Mouse (Mus musculus) embryonic facial prominence, embryonic 13.5 days (tissue): Measurements from ENCODE around the gene Cbx4. TPM values are rescaled to one million over a fixed set of nuclear protein-coding genes. Genes with fewer than 3 reads are reported as not detected.

Experiments used
- ATAC-seq: fragments of 200-750 bp; cut with Nextera tagmentation; 2 replicates; pipeline ENCODE4 v1.8.0; 2017; ENCODE audit warnings: low read depth; ENCODE audit not compliant: insufficient number of reproducible peaks, insufficient read depth, low FRiP score, low TSS enrichment
- H3K27ac ChIP-seq: fragments of 300-500 bp; sonication (generic); 2 replicates; pipeline ENCODE4 v1.5.1; 2015; ENCODE audit warnings: moderate library complexity, mild to moderate bottlenecking, inconsistent platforms
- H3K27me3 ChIP-seq: fragments of 300-500 bp; sonication (generic); 2 replicates; pipeline ENCODE4 v1.6.1; 2015; ENCODE audit warnings: mild to moderate bottlenecking, inconsistent platforms
- H3K36me3 ChIP-seq: fragments of 300-500 bp; sonication (generic); 2 replicates; pipeline ENCODE4 v1.6.1; 2015; ENCODE audit warnings: mild to moderate bottlenecking, inconsistent platforms
- H3K4me1 ChIP-seq: fragments of 300-500 bp; sonication (generic); 2 replicates; pipeline ENCODE4 v1.6.1; 2015; ENCODE audit warnings: inconsistent platforms
- H3K4me2 ChIP-seq: fragments of 300-500 bp; sonication (generic); 2 replicates; pipeline ENCODE4 v1.6.1; 2015; ENCODE audit warnings: moderate library complexity, mild to moderate bottlenecking, inconsistent platforms
- H3K4me3 ChIP-seq: fragments of 300-500 bp; sonication (generic); 2 replicates; pipeline ENCODE4 v1.5.1; 2015; ENCODE audit warnings: mild to moderate bottlenecking, inconsistent platforms
- H3K9ac ChIP-seq: fragments of 300-500 bp; sonication (generic); 2 replicates; pipeline ENCODE4 v1.6.1; 2015; ENCODE audit warnings: mild to moderate bottlenecking, inconsistent platforms
- H3K9me3 ChIP-seq: fragments of 300-500 bp; sonication (generic); 2 replicates; pipeline ENCODE4 v1.6.1; 2016; ENCODE audit warnings: inconsistent platforms
- WGBS: fragments of 180-500 bp; shearing (Covaris S2); methylation state at CpG from one replicate; pipeline ENCODE4 v1.1.7; 2015; ENCODE audit warnings: mixed read lengths; 5-methylcytosine and 5-hydroxymethylcytosine counted together
- polyA plus RNA-seq: library from polyadenylated mRNA; unstranded; fragments of >200 nt; fragmentation: Nextera tagmentation; extraction: Ambion mirVana; gene quantifications from 2 replicates; pipeline ENCODE4 v1.2.1, GENCODE M21; 2015

Gene Cbx4
- polyA plus RNA-seq, 1 experiment from 2014 or later: 14.4 TPM

- peak; percentile 23; the same call in 1 of the 2 replicates for ATAC-seq
- H3K27ac ChIP-seq: 0 out of 2 replicates have a peak overlapping the region, but pooled peaks have one; percentile 29
- peak overlapping the region; percentile 12; the same call in 1 of the 2 replicates for H3K4me2 ChIP-seq
- no peak overlapping the region for H3K4me3 ChIP-seq
- H3K4me1 ChIP-seq: peaks cover 51% of the 10 kb centered on the region
- H3K9me3 ChIP-seq: no peaks in the 10 kb centered on the region
- WGBS: 18% methylated on average over 23 of the region's 23 CpGs
- peaks cover 35% of the 10 kb centered on the region for H3K27me3 ChIP-seq
- no peaks in the 10 kb centered on the region for H3K36me3 ChIP-seq
- peak overlapping the region; percentile 54; the same call in 1 of the 2 replicates for H3K9ac ChIP-seq
These were observed 40.2 kb upstream of the Cbx4 start for GRCm38 (mm10) chr11:119125929-119126861.

- Histone ChIP-seq H3K4me1 (peaks cover 39% of the 10 kb centered on the region), H3K27me3 (peaks cover 33% of the 10 kb centered on the region), H3K27ac (no peak overlapping the region), H3K9me3 (no peaks in the 10 kb centered on the region), H3K4me2 (no peak overlapping the region), H3K4me3 (no peak overlapping the region), H3K36me3 (no peaks in the 10 kb centered on the region), H3K9ac (no peak overlapping the region)
- 89% methylated on average over 6 of the region's 6 CpGs for WGBS
- ATAC-seq: no peak
These were observed 38.5 kb upstream of the Cbx4 start for GRCm38 (mm10) chr11:119124536-119124935.

GRCm38 (mm10) chr11:119123522-119124319 is 37.7 kb upstream of the Cbx4 start:
- no peak overlapping the region for H3K4me2 ChIP-seq
- peaks cover 31% of the 10 kb centered on the region for H3K27me3 ChIP-seq
- peaks cover 31% of the 10 kb centered on the region for H3K4me1 ChIP-seq
- no peak overlapping the region for H3K27ac ChIP-seq
- no peak overlapping the region for H3K4me3 ChIP-seq
- whole genome bisulfite sequencing: 75% methylated on average over 5 of the region's 5 CpGs
- no peak for ATAC-seq
- H3K36me3 ChIP-seq: no peaks in the 10 kb centered on the region
- H3K9ac ChIP-seq: no peak overlapping the region
- H3K9me3 ChIP-seq: no peaks in the 10 kb centered on the region

- WGBS: 77% methylated on average over 5 of the region's 5 CpGs
- Histone ChIP-seq H3K9me3 (no peaks in the 10 kb centered on the region), H3K27me3 (peaks cover 22% of the 10 kb centered on the region), H3K9ac (no peak overlapping the region), H3K4me1 (peaks cover 22% of the 10 kb centered on the region), H3K4me3 (no peak overlapping the region), H3K27ac (no peak overlapping the region), H3K36me3 (no peaks in the 10 kb centered on the region), H3K4me2 (no peak overlapping the region)
- ATAC-seq: no peak
These were observed 36.4 kb upstream of the Cbx4 start for GRCm38 (mm10) chr11:119122396-119122795.

- Histone ChIP-seq H3K9ac (no peak overlapping the region), H3K27me3 (peaks cover 4% of the 10 kb centered on the region; the same call in 1 of the 2 replicates), H3K9me3 (no peaks in the 10 kb centered on the region), H3K4me2 (no peak overlapping the region), H3K4me1 (0 out of 2 replicates have a peak, but pooled peaks cover 7% of the 10 kb centered on the region), H3K4me3 (no peak overlapping the region), H3K36me3 (no peaks in the 10 kb centered on the region), H3K27ac (no peak overlapping the region)
- no peak for ATAC-seq
- 14% methylated on average over 7 of the region's 7 CpGs for WGBS
These were observed 32.9 kb upstream of the Cbx4 start for GRCm38 (mm10) chr11:119118905-119119304.

- ATAC-seq: no peak
- WGBS: 45% methylated on average over 7 of the region's 7 CpGs
- Histone ChIP-seq H3K9ac (0 out of 2 replicates have a peak overlapping the region, but pooled peaks have one; percentile 27), H3K27ac (no peak overlapping the region), H3K9me3 (no peaks in the 10 kb centered on the region), H3K4me1 (0 out of 2 replicates have a peak, but pooled peaks cover 7% of the 10 kb centered on the region), H3K4me2 (no peak overlapping the region), H3K4me3 (no peak overlapping the region), H3K36me3 (no peaks in the 10 kb centered on the region), H3K27me3 (peaks cover 4% of the 10 kb centered on the region; the same call in 1 of the 2 replicates)
These were observed 31.9 kb upstream of the Cbx4 start for GRCm38 (mm10) chr11:119117945-119118344.

- Histone ChIP-seq H3K9me3 (no peaks in the 10 kb centered on the region), H3K4me1 (0 out of 2 replicates have a peak, but pooled peaks cover 7% of the 10 kb centered on the region), H3K9ac (no peak overlapping the region), H3K36me3 (no peaks in the 10 kb centered on the region), H3K4me3 (no peak overlapping the region), H3K4me2 (no peak overlapping the region), H3K27me3 (peaks cover 4% of the 10 kb centered on the region; the same call in 1 of the 2 replicates), H3K27ac (no peak overlapping the region)
- ATAC-seq: no peak
- WGBS: 66% methylated on average over 4 of the region's 4 CpGs
These were observed 31.0 kb upstream of the Cbx4 start for GRCm38 (mm10) chr11:119116992-119117391.

GRCm38 (mm10) chr11:119112721-119113120 is 26.7 kb upstream of the Cbx4 start:
- H3K36me3 ChIP-seq: no peaks in the 10 kb centered on the region
- ATAC-seq: no peak
- no peak overlapping the region for H3K27ac ChIP-seq
- no peak overlapping the region for H3K9ac ChIP-seq
- H3K27me3 ChIP-seq: no peaks in the 10 kb centered on the region; the same call in 1 of the 2 replicates
- H3K9me3 ChIP-seq: 0 out of 2 replicates have a peak, but pooled peaks cover 4% of the 10 kb centered on the region
- H3K4me1 ChIP-seq: 0 out of 2 replicates have a peak, but pooled peaks cover 2% of the 10 kb centered on the region
- H3K4me3 ChIP-seq: no peak overlapping the region
- no peak overlapping the region for H3K4me2 ChIP-seq

- Histone ChIP-seq H3K4me3 (no peak overlapping the region), H3K4me2 (no peak overlapping the region), H3K4me1 (peaks cover 4% of the 10 kb centered on the region; the same call in 1 of the 2 replicates), H3K27ac (no peak overlapping the region), H3K36me3 (no peaks in the 10 kb centered on the region), H3K27me3 (peaks cover 3% of the 10 kb centered on the region; the same call in 1 of the 2 replicates), H3K9me3 (0 out of 2 replicates have a peak, but pooled peaks cover 4% of the 10 kb centered on the region), H3K9ac (no peak overlapping the region)
- WGBS: 15% methylated on average over 7 of the region's 7 CpGs
- no peak for ATAC-seq
These were observed 25.3 kb upstream of the Cbx4 start for GRCm38 (mm10) chr11:119111345-119111744.

GRCm38 (mm10) chr11:119109415-119110071 is 23.5 kb upstream of the Cbx4 start:
- Histone ChIP-seq H3K27me3 (peaks cover 3% of the 10 kb centered on the region; the same call in 1 of the 2 replicates), H3K4me1 (peaks cover 14% of the 10 kb centered on the region), H3K9ac (no peak overlapping the region), H3K27ac (no peak overlapping the region), H3K4me3 (no peak overlapping the region), H3K4me2 (no peak overlapping the region), H3K9me3 (0 out of 2 replicates have a peak, but pooled peaks cover 4% of the 10 kb centered on the region), H3K36me3 (no peaks in the 10 kb centered on the region)
- WGBS: 67% methylated on average over 9 of the region's 9 CpGs
- no peak for ATAC-seq
